Mouse (Mus musculus) liver, postnatal 0 days (tissue): ENCODE data around the gene Cfap97d2.

ENCODE experiments used
- CTCF ChIP-seq: sonication (generic); IDR thresholded peaks from 2 replicates; pipeline ENCODE4 v1.5.1; 2016; ENCODE audit warnings: antibody characterized with exemption, low read depth
- EP300 ChIP-seq: IDR thresholded peaks from 2 replicates; pipeline ENCODE4 v1.6.1; 2016; ENCODE audit warnings: antibody characterized with exemption, low read depth, mild to moderate bottlenecking

GRCm38 (mm10) chr8:13657479-13657878 lies 48.2 kb upstream of the Cfap97d2 start:
- TF ChIP-seq EP300, result no peak
- TF ChIP-seq CTCF, result no peak
